Mouse (Mus musculus): ENCODE measurements around the gene Polr1d.
A peak's percentile ranks its signal among the peaks of the same experiment; 100 is the strongest.

Polr1d gene

GRCm38 (mm10) chr5:147055572-147056245, 21.1 kb upstream of the Polr1d start:
- DNase-seq (ENCODE audit: low spot score), result peak; percentile 48

- no peak for DNase-seq (ENCODE audit: low spot score)
Measured at GRCm38 (mm10) chr5:147056712-147057290, 20.0 kb upstream of the Polr1d start.

- DNase-seq (ENCODE audit: low spot score), result no peak
Measured at GRCm38 (mm10) chr5:147057626-147058414, 19.0 kb upstream of the Polr1d start.

GRCm38 (mm10) chr5:147058661-147059060, 18.2 kb upstream of the Polr1d start:
- DNase-seq (ENCODE audit: low spot score), result no peak

- no peak for DNase-seq (ENCODE audit: low spot score)
Measured at GRCm38 (mm10) chr5:147059319-147059718, 17.5 kb upstream of the Polr1d start.

- DNase-seq (ENCODE audit: low spot score), result no peak
Measured at GRCm38 (mm10) chr5:147060024-147060423, 16.8 kb upstream of the Polr1d start.

GRCm38 (mm10) chr5:147063215-147063661, 13.6 kb upstream of the Polr1d start:
- DNase-seq (ENCODE audit: low spot score), result no peak

GRCm38 (mm10) chr5:147066129-147066528, 10.7 kb upstream of the Polr1d start:
- DNase-seq (ENCODE audit: low spot score), result no peak

- DNase-seq (ENCODE audit: low spot score), result no peak
Measured at GRCm38 (mm10) chr5:147066965-147067364, 9.9 kb upstream of the Polr1d start.

GRCm38 (mm10) chr5:147068876-147069275, 8.0 kb upstream of the Polr1d start:
- no peak for DNase-seq (ENCODE audit: low spot score)

GRCm38 (mm10) chr5:147070791-147071516, 5.9 kb upstream of the Polr1d start:
- peak; percentile 87 for DNase-seq (ENCODE audit: low spot score)

GRCm38 (mm10) chr5:147071886-147072285, 5.0 kb upstream of the Polr1d start:
- peak; percentile 29 for DNase-seq (ENCODE audit: low spot score)

GRCm38 (mm10) chr5:147073805-147074204, 3.0 kb upstream of the Polr1d start:
- no peak for DNase-seq (ENCODE audit: low spot score)

GRCm38 (mm10) chr5:147075103-147076025, 1.5 kb upstream of the Polr1d start:
- DNase-seq (ENCODE audit: low spot score), result peak; percentile 85

GRCm38 (mm10) chr5:147076026-147076798, 638 bp upstream of the Polr1d start, which contains the start of gene Lnx2:
Gene Lnx2 (minus strand): TSS chr5:147076586.
- DNase-seq (ENCODE audit: low spot score), result peak; percentile 98

- DNase-seq (ENCODE audit: low spot score), result peak; percentile 92
Measured at GRCm38 (mm10) chr5:147077305-147078034, 620 bp downstream of the Polr1d start.

GRCm38 (mm10) chr5:147078110-147078900, 1.5 kb downstream of the Polr1d start:
- peak; percentile 44 for DNase-seq (ENCODE audit: low spot score)

GRCm38 (mm10) chr5:147085201-147085894, 8.5 kb downstream of the Polr1d start:
- no peak for DNase-seq (ENCODE audit: low spot score)

Data from adipocyte (in vitro differentiated cells).